In the genomic region with DNA sequence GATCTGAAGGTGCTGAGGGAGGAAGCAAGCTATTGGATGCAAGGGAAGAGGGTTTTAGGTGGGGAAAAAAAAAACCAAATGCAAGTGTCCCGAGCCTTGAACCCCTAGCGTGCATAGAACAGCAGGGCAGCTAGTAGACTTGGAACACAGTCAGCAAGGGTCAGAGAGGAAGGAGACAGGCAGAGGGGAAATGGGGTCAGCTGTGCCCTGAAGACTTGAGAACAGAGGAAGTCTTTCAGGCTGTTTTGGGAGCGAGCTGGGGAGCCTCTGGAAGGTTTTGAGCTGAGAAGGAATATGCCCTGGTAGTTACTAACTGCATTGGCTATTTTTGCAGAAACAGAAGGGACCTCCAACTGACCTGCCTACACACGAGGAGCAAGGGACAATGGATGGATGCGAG, we compare ENCODE assay signal across 14 mouse cellular contexts.
A peak's percentile ranks its signal among the peaks of the same experiment; 100 is the strongest.
DNase-seq lines count a peak whose midpoint lies in the region; TF ChIP-seq lines count a peak whose summit lies in the region.
"Had no signal": no experiment of that assay in that cellular context is flagged by ENCODE, and none has a peak within 500 bp of the region (broad histone marks: within the 10 kb centered on the region; RNA-seq: fewer than 3 reads in every experiment).

No protein-coding gene starts in this region.

- no peaks in the 10 kb centered on the region for H3K27me3 ChIP-seq in heart, adult 2 months (ENCODE audit: control insufficient read depth, insufficient read depth, low read length)
- H3K27me3 ChIP-seq in liver, adult 2 months (ENCODE audit: control insufficient read depth, insufficient read depth, low read length) = no peaks in the 10 kb centered on the region
- H3K27me3 ChIP-seq in thymus, adult 2 months (ENCODE audit: control insufficient read depth, insufficient read depth, low read length) = no peaks in the 10 kb centered on the region
- 0 out of 2 replicates have a peak, but pooled peaks cover 4% of the 10 kb centered on the region for H3K27me3 ChIP-seq in embryonic facial prominence, embryonic 10.5 days (replicated peaks; ENCODE audit: low read depth, poor library complexity, severe bottlenecking)
- H3K27me3 ChIP-seq: heart, embryonic 15.5 days; lung, embryonic 15.5 days had no signal

- H3K9ac ChIP-seq in heart, adult 2 months (ENCODE audit: low read depth, low read length) = no peak overlapping the region
- no peak overlapping the region for H3K9ac ChIP-seq in liver, adult 2 months (ENCODE audit: low read depth, low read length)
- H3K9ac ChIP-seq: heart, embryonic 15.5 days; hindbrain, embryonic 14.5 days; lung, embryonic 15.5 days; midbrain, embryonic 13.5 days had no signal

- H3K79me2 ChIP-seq in heart, adult 2 months (replicated peaks; ENCODE audit: control insufficient read depth, insufficient read depth, low read length) = no peaks in the 10 kb centered on the region
- no peaks in the 10 kb centered on the region for H3K79me2 ChIP-seq in liver, adult 2 months (ENCODE audit: control insufficient read depth, insufficient read depth, low read length)

- 54% methylated on average over 5 of the region's 5 CpGs for WGBS in heart, adult 2 months
- 78% methylated on average over 5 of the region's 5 CpGs for WGBS in liver, adult 2 months
- 73% methylated on average over 5 of the region's 5 CpGs for WGBS in thymus, adult 2 months
- WGBS in embryonic facial prominence, embryonic 10.5 days = 41% methylated on average over 5 of the region's 5 CpGs

- no peak for TF ChIP-seq EP300 in heart, adult 2 months (IDR thresholded peaks at IDR 0.05; ENCODE audit: insufficient read depth, low read depth, low read length)

- TF ChIP-seq CTCF in heart, adult 2 months (IDR thresholded peaks at IDR 0.05) = no peak
- no peak for TF ChIP-seq CTCF in liver, adult 2 months (IDR thresholded peaks at IDR 0.05; ENCODE audit: low read depth, low read length)
- TF ChIP-seq CTCF in thymus, adult 2 months (IDR thresholded peaks at IDR 0.05; ENCODE audit: borderline replicate concordance, control insufficient read depth, extremely low read depth, insufficient read depth, low read length, poor library complexity) = no peak

- peaks cover 7% of the 10 kb centered on the region for H3K36me3 ChIP-seq in heart, adult 2 months (ENCODE audit: control insufficient read depth, insufficient read depth, low read length)
- H3K36me3 ChIP-seq in liver, adult 2 months (ENCODE audit: control insufficient read depth, insufficient read depth, low read length) = no peaks in the 10 kb centered on the region
- no peaks in the 10 kb centered on the region for H3K36me3 ChIP-seq in thymus, adult 2 months (ENCODE audit: control insufficient read depth, insufficient read depth, low read length)
- H3K36me3 ChIP-seq in embryonic facial prominence, embryonic 10.5 days (replicated peaks) = no peaks in the 10 kb centered on the region
- H3K36me3 ChIP-seq: heart, embryonic 15.5 days; lung, embryonic 15.5 days; midbrain, embryonic 13.5 days had no signal

- intact Hi-C loops in heart, adult 2 months (cut with DNase I) = loop anchor here (2.0 to 5.0 kb wide), 2 partner anchors 48 to 125 kb away; no protein-coding TSS in a partner anchor

- no peaks in the 10 kb centered on the region for H3K9me3 ChIP-seq in embryonic facial prominence, embryonic 10.5 days
- H3K9me3 ChIP-seq: heart, embryonic 15.5 days; lung, embryonic 15.5 days; midbrain, embryonic 13.5 days had no signal

- DNase-seq in heart, adult 2 months = no peak
- no peak for DNase-seq in heart, postnatal 4 days
- peak; percentile 37 for DNase-seq in liver, adult 2 months (ENCODE audit: extremely low read depth, low read depth, low spot score)
- DNase-seq in liver = no peak
- peak; percentile 18 for DNase-seq in thymus, adult 2 months
- DNase-seq in thymus, postnatal 25 days = no peak
- DNase-seq in thymus, postnatal 4 days = peak; percentile 22
- no peak for DNase-seq in embryonic facial prominence, embryonic 10.5 days (ENCODE audit: low spot score)
- DNase-seq: kidney, adult 8-10 months; right cerebral cortex, postnatal 14 days had no signal

- TF ChIP-seq POLR2A in heart, adult 2 months (IDR thresholded peaks at IDR 0.05; ENCODE audit: insufficient read depth, low read depth, low read length) = no peak
- TF ChIP-seq POLR2A in liver, adult 2 months (IDR thresholded peaks at IDR 0.05; ENCODE audit: extremely low read depth, insufficient read depth, low read length) = no peak
- TF ChIP-seq POLR2A in thymus, adult 2 months (IDR thresholded peaks at IDR 0.05; ENCODE audit: control insufficient read depth, extremely low read depth, insufficient read depth, low read length, poor library complexity) = no peak

- H3K27ac ChIP-seq in heart, adult 2 months = peak overlapping the region; percentile 57
- H3K27ac ChIP-seq in liver, adult 2 months (replicated peaks; ENCODE audit: insufficient read depth, low read depth, low read length) = peak overlapping the region; percentile 28
- H3K27ac ChIP-seq in thymus, adult 2 months (ENCODE audit: control insufficient read depth, insufficient read depth, low read length) = no peak overlapping the region; the same call in 1 of the 2 replicates
- H3K27ac ChIP-seq in embryonic facial prominence, embryonic 10.5 days (replicated peaks) = no peak overlapping the region
- H3K27ac ChIP-seq: hindbrain, embryonic 14.5 days; midbrain, embryonic 13.5 days had no signal

- peaks cover 17% of the 10 kb centered on the region for H3K4me1 ChIP-seq in heart, adult 2 months (ENCODE audit: control insufficient read depth, insufficient read depth, low read length)
- peaks cover 10% of the 10 kb centered on the region for H3K4me1 ChIP-seq in liver, adult 2 months (ENCODE audit: control insufficient read depth, insufficient read depth, low read length)
- H3K4me1 ChIP-seq in thymus, adult 2 months (replicated peaks; ENCODE audit: control insufficient read depth, insufficient read depth, low read length) = peaks cover 20% of the 10 kb centered on the region
- peaks cover 35% of the 10 kb centered on the region for H3K4me1 ChIP-seq in embryonic facial prominence, embryonic 10.5 days

- H3K4me3 ChIP-seq in heart, adult 2 months = no peak overlapping the region
- no peak overlapping the region for H3K4me3 ChIP-seq in liver, adult 2 months (ENCODE audit: insufficient read depth, low read depth, low read length)
- no peak overlapping the region for H3K4me3 ChIP-seq in thymus, adult 2 months (ENCODE audit: control insufficient read depth, insufficient read depth, low read length)
- H3K4me3 ChIP-seq in embryonic facial prominence, embryonic 10.5 days = no peak overlapping the region
- H3K4me3 ChIP-seq: heart, embryonic 15.5 days; lung, embryonic 15.5 days; midbrain, embryonic 13.5 days had no signal

Comparison
In these comparisons a context has a peak if more than half of its experiments do, and no peak if none do; other contexts are left out.
1. DNase-seq: peak in liver, adult 2 months (single experiment), thymus, adult 2 months (single experiment) and thymus, postnatal 4 days (single experiment); none in heart, adult 2 months (0 of 2), heart, postnatal 4 days (single experiment), liver (single experiment), thymus, postnatal 25 days (single experiment) and embryonic facial prominence, embryonic 10.5 days (single experiment).
2. H3K27ac ChIP-seq: peak in heart, adult 2 months (single experiment) and liver, adult 2 months (single experiment); none in thymus, adult 2 months (single experiment) and embryonic facial prominence, embryonic 10.5 days (single experiment).